Mouse (Mus musculus) right cerebral cortex, postnatal 36 days (tissue): ENCODE data around the gene Gpr84.

Experiments used
- DNase-seq, 2 experiments: peaks; one replicate each; pipeline ENCODE4 v3.0.0; 2022; ENCODE audit warnings: low spot score in 2 of 2, mixed read lengths in 1 of 2

Gene Gpr84

DNA sequence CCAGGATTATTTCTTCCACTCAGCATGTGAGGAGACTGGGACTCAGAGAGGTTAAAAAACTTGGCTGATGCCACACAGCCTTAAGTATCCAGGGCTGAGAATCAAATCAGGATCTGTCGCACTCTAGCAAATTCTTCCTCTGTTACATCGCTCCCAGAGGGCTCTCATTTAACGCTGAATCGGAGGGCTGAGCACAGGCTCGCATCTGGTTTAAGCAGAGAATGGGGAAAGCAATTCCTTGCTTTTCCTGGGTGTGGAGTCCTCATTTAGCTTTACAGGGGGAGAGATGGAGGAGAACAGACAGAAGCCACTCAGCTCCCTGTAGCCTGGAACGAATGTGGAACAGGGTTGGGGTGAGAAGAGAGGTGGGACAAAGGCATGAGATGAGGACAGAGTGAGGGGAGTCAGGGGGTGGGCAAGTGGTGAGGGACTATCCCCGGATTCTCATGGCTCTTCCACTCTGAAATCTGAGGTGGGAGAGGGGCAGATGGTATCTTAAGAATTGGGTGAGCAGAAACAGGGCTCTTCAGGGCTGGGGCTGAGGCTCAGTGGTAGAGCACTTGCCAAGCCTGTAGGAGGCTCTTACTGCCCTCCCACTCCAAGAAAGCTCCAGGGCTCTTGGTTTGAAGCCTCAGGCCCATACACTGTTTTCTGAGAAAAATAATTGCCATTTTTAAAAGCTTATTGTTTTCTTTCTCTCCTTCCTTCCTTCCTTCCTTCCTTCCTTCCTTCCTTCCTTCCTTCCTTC lies 25.2 kb upstream of the Gpr84 start:
- no peak for DNase-seq

DNA sequence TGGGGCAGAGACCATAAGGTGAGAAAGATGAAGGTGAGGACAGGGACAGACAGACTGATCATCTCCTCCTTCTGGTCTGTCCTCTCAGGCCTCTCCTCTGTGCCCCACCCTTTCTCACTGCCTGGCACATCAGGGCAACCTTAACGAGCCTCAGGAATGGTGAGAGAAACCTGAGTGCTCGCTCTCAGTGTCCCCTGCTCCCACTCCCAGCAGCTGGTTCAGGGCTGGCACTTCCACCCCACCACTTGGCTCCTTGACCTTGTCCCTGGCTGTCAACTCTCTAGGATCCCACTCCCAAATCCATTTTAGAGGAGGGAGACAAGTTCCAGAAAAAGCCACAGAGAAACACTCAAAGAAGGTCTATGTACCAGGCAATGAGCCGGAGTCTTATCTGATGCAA lies 24.6 kb upstream of the Gpr84 start:
- no peak for DNase-seq

DNA sequence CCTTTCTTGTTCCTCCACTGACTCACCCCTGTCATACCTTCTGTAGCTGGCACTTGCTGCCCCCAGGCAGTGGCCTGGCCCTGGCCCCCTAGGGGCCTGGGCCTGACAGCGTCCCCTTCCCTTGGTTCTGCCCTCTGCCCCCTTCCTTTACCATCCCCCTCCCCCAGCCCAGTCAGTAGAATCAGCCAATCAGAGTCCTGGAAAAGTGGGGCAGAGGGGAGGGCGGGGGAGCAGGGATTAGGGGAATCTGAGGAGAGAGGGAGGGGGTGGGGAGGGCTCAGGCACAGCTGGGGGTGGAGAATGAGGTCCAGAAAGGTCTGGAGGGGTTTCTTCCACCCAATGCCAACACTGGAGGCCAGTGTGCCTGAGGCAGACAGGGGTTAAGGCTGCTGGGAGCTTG lies 23.8 kb upstream of the Gpr84 start:
- DNase-seq: no peak

DNA sequence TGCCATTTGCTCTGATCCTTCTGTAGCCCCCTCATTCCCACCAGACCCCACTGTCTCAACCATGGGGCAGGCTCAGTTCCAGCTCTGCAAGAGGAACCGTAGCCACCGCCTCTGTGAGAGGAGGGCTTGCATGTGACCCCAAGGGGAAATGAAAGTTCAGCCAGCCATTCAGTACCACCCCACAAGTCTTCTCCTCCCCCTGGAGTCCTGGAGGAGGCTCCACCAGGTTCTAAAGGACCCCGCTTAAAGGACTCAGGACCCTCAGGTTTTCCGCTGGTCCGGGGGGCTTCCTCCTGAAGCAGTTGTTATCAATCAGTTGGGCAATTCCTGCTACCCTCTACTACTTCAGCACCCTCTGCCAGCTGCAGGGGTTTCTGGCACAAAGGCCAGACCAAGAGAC lies 23.3 kb upstream of the Gpr84 start:
- DNase-seq: no peak

DNA sequence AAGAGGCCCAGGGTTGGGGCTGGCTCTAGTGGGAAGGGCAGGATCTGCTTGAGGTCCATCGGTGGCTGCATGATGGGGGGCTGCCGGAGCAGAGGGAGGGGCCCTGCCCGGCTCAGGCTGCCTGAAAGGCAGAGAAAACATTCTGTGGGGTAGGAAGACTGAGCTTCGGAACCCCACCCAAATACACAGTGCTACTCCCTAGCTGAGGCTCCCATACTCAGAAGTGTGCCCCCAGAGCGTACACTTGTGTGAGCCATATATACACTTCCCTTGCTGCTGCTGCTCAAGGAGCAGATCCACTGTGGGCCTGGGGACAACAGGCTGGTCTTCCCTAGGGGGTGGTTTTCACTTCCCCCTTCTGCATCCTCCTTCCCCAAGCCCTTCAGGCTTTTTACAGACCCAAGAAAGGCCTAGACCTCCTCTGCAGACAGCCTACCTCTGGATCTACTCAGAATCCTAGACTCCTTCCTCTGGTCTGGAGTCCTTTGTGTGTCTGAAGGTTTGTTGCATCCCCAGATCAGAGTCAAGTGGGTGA lies 22.7 kb upstream of the Gpr84 start:
- no peak for DNase-seq

DNA sequence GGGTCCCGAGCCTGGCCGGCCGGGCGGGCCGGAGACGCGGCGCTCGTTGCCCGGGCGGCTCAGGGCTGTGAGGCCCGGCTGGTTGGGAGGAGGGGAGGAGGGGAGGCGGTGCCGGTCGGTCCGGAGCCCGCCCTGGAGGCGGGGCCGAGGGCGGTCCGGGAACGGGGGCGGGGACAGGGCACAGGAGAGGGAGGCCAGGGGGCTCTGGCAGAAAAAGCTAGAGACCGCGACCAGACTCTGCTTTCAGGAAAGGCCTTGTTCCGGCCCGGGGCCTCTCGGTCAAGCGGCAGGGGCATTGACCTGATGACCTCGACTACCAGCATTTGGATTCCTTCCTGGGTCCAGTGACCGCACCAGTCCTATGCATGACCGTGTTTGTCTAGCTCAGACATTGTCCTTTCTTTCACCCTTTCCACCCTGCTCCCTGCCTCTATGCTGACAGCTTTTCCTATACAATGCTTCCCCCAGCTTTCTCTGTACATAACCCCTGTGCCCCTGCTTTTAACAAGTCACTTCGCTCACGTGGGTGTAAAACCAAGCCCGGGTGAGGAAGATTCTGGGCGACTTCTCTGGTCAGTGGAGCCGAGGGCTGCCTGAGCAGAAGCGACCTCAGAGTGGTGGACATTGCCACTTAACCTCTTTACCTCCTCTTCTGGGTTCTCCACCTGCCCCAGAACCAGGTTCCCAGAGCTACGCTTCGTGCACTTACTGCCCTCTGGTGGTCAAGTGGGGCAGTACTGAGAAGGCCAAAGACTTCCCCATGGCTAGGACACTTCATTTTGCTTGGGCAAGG lies 13.2 kb upstream of the Gpr84 start:
- peak in 1 of 2 experiments; percentile 68 for DNase-seq

DNA sequence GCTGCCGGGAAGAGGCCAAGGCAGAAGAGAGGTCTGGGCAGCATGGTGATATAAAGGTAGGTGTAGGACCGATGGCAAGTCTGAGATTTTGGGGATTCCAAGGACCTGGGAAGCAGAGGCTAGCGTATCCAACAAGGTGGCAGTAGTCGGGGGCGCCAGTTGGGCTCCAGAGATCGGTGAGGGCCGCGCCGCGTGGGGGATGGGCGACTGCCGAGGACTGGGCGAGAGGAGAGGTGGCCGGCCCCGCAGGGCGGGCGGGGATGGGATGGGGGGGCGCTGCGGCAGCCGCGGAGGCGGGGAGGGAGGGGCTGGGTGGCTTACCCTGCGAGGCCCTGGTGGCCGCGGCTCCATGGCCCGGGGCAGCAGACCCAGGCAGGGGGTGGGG lies 12.7 kb upstream of the Gpr84 start:
- DNase-seq: no peak

DNA sequence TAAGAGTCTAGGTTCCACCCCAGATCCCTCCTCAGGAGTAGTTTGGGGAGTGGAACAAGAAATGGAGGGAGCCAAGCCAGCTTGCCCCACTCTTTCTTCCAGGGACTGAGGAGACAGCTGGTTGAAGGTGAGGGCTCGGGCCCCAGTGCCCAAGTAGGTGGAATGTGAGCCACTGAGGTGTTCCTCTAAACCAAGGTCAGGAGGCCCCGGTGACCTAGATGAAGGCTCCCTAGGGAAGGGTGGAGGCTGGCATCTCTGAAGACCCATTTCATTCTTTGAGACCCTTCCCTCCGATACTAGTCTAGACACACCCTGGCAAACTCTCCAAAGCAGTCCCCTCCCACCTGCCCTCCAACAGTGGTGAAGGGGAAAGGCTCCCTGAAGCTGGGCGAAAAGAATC lies 12.0 kb upstream of the Gpr84 start:
- no peak for DNase-seq

DNA sequence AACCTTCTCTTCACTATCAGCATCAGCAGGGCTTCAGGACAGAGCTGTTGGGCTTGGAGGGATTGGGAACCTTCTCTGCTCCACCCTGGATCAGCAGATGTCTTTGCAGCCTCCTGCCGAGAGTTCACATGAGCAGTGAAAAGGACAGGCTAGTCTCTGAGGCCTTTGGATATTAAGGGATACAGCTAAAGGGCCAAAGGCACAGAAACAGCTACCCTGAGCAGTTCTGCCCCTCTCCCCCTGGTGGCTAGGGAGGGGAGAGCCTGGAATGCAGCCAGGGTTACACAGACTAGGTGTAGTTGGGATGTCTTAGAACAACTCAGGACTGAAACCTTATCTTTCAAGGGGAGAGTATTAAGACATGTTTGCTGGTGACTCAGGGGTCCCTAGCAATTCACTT lies 10.7 kb upstream of the Gpr84 start:
- DNase-seq: no peak

DNA sequence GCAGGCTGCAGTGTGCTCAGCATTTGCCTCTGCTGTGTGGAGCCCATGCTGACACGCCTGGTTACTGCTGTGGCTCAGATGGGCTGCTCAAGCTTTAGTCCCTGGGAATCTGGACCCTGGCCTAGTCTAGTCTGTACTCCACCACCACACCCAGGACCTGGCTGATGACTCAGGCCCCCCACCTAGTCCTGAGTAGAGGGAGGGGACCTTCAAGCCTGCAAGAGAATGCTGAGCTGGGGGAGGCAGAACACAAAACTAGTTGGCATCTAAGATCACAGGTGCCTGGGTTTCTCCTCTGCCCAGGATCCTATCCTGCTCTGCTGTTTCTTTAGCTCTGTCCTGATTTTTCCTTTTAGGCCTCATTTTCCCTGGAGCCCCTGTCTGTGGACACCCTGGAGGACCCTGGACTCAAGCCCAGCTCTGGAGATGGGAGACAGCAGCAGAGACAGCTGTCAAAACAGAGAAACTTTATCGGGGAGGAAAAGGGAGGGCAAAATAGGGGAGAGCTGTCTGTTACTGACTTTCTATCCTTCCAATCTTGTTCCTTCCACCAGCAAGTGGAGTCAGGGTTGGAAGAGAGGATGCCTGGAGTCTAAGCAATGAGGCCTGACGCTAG lies 7.9 kb upstream of the Gpr84 start:
- DNase-seq: no peak

DNA sequence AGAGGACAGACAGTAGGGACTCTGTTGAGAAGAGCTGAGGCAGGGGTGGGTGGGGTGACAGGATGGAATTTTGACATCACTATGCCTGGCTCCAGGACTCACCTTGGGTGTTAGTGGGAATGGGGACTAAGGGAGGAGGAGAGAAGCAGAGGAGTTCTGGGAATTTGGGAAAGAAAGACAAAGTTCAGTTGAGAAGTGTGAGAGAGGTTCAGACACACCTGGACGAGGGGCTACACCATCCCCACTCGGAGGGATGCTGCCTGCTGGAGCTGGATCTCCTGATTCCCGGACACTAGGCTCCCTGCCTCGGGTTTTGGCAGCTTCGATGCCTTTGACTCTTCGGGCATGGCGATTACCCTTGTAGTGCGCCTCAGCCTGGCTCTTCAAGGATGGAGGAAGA lies 7.3 kb upstream of the Gpr84 start:
- no peak for DNase-seq

DNA sequence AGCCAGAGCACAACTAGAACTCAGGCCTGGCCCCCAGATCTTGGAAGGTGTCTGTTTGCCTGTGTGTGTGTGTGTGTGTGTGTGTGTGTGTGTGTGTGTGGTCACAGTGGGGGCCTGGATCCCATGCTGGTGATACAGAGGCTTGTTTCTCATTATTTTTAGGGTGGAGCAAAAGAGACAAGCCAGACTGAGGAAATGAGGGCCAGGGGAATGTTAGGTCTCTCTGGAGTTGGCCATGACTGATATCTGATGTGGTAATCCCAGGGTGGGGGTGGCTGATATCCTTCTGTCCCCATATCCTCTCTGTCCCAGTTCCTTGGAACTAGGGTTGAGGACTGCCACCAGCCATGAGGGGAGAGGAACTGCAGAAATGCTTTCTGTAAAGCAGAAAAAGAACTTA lies 6.7 kb upstream of the Gpr84 start:
- DNase-seq: no peak

DNA sequence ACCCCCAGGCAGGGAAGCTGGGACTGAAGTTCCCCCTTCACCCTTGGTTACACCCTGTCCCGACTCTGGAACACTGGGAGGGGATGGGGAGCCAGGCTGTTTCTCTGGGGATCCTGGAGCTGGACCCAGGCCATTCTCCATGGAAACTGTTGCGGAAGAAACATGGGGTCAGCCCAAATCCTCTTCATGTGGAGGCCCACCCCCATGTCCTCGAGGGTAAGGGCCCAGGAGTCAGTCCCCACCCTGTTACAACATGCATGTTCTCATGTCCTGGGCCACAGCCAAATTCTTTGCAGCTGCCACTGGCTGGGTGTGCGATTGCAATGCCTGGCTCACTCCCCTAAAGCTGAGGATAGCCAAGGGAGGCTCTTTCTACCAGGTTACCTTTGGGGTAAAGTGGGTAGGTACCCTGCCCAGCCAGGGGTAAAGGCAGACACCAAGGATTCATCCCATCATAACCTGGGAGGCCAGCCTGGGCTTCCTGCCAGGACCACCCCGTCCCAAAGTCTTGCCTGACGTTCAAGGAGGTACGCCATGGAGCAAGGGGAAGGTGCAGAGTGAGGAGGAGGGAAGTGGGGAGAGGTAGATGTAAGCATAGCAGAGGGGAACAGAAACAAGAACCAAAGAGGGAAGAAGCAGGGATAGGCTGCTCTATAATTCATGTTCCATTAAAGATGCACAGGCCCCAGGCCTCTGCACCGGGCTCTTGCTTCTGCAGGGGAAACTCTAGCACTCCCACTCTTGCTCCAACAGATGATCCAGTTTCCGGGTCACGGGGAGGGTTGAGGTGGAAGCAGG lies 5.8 kb upstream of the Gpr84 start:
- no peak for DNase-seq

DNA sequence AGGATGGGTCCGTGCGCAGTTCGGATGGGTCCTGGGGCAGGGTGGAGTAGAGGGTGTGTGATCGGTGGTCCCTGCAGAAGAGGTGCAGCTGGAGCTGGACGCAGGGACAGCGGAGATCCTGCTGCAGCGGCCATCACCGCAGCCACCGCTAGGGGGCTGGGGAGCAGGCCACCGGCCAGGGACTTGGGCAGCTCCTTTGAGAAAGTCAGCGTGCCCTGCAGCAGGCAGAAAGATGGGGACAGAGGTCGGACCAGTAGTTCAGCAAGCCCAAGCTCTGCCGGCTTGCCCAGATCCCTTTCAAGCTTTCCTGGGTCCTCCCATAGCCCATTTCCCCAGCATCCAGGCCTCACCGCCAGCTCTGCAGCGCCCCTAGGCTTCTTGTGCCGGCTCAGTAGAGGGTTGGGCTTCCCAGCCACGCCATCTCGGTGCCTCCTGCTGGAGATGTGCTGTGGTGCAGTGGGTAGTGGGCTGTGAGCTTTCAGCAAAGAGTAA lies 4.6 kb upstream of the Gpr84 start:
- DNase-seq: no peak

DNA sequence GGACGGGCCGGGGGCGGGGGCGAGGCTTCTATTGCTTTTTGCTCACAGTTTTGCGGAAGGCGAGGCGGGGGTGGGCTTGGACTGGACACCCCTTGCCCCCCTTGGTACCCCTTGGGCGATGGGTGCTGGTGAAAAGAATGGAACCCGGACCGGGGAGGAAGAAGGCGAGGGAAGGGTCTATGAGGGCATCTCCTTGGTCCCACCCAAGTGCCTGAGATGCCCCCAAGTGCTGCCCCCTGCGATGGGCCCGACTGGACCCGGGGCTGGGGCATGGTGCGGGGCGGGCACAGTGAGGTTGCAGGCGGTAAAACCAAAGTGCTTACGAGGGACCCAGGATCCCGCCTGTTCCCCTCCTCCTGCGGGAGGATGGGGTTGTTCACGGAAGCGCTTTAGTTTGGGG lies 3.8 kb upstream of the Gpr84 start:
- DNase-seq: no peak

DNA sequence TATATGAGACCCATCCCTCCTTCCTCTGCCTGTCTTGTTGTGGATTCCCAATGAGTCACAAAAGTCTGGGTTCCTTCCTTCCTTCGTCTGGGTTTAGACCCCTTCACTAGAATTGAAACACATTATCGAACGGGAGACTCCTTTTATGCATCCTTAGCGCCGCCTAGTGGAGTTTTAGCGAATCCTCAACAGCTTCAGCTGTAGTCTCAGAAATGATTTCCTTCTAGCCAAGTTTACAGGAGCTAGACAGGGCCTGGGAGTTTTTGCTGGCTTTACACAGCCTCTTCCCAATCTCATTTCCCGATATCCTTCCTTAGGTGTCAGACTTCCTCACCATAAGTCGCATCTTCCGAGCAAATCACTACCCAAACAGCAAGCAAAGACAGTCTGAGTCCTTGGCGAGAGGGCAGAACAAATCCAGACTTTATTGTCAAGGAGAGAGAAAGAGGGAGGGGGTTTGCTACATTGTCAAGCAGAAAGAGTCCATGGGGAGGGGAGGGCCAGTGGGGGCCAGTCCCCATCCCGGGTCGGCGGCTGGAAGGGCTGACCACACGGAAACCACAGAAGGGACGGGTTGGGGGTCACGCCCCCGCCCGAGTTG lies 3.2 kb upstream of the Gpr84 start:
- no peak for DNase-seq

DNA sequence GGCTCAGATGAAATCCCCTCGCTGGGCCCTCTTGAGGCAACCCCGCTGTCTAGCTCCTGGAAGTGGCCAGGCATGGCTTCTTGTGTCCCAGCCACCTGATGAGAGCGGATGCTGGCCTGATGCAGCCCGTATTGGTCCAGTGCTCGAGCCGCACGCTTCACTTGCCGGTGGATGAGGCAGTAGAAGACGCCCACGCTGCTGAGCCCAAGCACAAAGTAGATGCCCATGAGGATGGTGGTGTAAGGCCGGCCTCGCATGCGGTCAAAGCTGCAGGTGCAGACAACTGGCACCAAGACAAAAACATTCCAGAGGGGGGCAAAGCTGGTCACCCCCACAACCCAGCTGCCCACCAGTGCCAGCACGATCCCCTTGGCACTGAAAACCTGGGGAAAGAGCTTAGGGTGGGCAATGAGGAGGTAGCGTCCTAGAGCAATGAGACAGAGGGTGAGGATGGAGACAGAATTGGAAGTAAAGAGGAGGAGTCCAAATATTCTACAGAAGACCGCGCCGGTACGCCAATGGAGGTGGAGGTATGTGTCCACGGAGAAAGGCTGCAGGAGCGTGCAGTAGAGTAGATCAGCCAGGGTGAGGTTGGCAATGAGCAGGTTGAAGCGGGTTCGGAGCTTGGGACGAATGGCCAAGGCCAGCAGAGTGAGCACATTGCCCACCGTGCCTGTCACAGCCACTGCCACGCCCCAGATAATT lies 1.4 kb downstream of the Gpr84 start:
- DNase-seq: no peak

DNA sequence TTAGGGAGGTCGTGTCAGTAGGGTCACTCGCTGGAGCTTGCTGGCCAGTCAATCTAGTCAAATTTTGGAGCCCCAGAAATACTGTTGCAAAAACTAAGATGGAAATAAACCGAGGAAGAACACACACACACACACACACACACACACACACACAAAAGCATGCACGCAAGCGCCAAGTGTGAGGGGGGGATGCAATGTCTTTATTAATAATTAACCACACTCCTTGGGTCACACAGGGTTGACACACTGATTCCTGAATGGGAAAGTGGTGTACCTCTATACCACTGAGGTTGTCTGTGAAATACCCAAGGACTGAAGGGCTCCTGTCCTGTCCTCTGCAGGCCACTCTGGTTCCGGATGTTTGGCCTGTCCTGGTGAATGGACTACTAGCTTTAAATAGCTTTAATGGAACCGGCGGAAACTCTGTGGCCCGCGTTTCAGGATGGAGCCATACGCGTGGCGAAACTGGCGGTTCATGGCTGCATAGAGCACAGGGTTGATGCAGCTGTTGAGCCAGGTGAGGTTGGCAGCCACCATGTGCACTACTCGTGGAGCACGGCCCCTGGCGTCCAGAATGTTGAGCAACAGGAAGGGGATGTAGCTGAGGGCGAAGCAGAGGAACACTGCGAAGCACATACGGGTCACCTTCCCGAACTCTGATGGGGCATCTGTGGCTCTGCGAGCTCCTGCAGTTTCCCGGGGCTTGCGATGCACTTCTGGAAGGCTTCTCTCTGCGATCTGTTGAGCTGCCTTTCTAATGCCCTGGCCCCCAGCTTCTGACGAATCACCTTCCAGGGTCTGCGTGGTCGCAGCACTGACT lies 2.1 kb downstream of the Gpr84 start:
- DNase-seq: no peak

DNA sequence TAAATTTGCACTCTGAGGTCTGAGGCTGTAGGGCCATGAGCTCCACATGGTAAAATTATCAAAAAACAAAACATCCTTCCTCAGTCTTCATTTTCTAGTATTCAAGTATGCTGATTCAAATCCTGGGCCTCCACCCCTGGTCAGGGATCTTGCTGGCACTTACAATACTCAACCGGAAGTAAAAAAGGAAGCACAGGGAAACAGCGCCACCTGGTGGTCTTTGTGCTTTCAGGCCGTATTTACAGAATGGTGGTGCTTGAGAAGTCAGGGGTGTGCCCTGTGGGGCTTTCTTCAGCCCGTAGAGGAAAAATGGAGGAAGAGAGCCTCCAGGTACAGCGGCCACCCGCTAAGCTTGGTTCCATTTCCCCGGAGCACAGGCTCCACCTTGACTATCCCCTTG lies 3.3 kb downstream of the Gpr84 start:
- peak; percentile 84 to 85 for DNase-seq
